Mouse (Mus musculus): Measurements from ENCODE around the gene Gipr.
"Not testable (repeated sequence)": the region's sequence is repeated elsewhere in the genome, so short reads cannot be mapped to it uniquely, and the experiment has no call there.

The Gipr gene

GRCm38 (mm10) chr7:19178443-19179092 lies 12.6 kb upstream of the Gipr start:
- in situ Hi-C loops (cut with MboI) = no loop called here

- in situ Hi-C loops (cut with MboI) = no loop called here
Measured at GRCm38 (mm10) chr7:19178035-19178434, 12.1 kb upstream of the Gipr start.

GRCm38 (mm10) chr7:19177216-19177615 lies 11.3 kb upstream of the Gipr start:
- in situ Hi-C loops (cut with MboI) = no loop called here

DNA sequence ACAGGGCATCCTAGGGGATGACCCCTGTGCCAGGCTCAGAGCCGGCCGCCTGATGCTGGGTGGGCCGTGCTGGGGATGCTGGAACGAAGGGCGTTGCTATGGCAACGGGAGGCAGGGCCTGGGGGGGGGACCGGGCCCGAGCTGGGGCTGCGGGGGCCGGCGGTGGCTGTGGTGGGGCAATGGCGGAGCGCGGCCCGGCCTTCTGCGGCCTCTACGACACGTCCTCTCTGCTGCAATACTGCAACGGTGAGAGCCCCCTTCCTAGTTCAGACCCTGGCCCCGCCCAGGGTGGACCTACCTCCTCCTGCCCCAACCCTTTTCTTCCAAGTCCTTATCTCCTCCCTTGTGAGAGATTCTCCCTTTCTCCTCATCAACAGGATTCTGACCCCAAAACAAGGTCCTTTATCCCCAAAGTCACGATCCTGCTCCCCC lies 10.6 kb upstream of the Gipr start:
- in situ Hi-C loops (cut with MboI) = no loop called here

GRCm38 (mm10) chr7:19175708-19176515 lies 10.0 kb upstream of the Gipr start, which contains the start of gene Eml2:
Eml2 (plus strand) TSS chr7:19176421.
- in situ Hi-C loops (cut with MboI) = no loop called here

- in situ Hi-C loops (cut with MboI) = no loop called here
Measured at GRCm38 (mm10) chr7:19172874-19173273, 6.9 kb upstream of the Gipr start.

GRCm38 (mm10) chr7:19171831-19172230 lies 5.9 kb upstream of the Gipr start:
- in situ Hi-C loops (cut with MboI) = no loop called here

GRCm38 (mm10) chr7:19170142-19170541 lies 4.2 kb upstream of the Gipr start:
- in situ Hi-C loops (cut with MboI) = no loop called here

DNA sequence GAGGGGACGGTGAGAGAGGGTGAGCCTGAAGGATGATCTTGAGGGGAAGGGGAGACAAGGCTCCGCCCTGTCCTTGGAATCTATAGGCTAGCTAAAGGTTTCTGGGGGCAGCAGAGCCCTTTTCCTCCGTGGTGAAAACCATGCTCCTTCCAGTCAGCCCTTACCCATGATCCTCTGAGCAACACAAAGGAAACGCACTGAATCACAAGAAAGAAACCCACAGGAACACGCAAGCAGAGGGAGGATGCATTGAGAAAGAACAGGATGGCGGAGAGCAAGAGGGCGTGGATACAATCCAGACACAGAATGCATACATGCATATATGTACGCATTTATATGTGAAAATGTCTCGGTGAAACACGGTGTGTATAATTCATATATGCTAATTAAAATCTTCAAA lies 3.6 kb upstream of the Gipr start:
- in situ Hi-C loops (cut with MboI) = loop anchor here (10.0 kb wide), 1 partner anchor 105 kb away; the partner anchor contains the start of gene Vasp

- in situ Hi-C loops (cut with MboI) = loop anchor here (10.0 kb wide), 1 partner anchor 108 kb away; the partner anchor contains the start of gene Vasp
Measured at GRCm38 (mm10) chr7:19166990-19167389, 1.1 kb upstream of the Gipr start.

- in situ Hi-C loops (cut with MboI) = loop anchor here (10.0 kb wide), 1 partner anchor 110 kb away; the partner anchor contains the start of gene Vasp
Measured at GRCm38 (mm10) chr7:19164978-19165377, 949 bp downstream of the Gipr start.

DNA sequence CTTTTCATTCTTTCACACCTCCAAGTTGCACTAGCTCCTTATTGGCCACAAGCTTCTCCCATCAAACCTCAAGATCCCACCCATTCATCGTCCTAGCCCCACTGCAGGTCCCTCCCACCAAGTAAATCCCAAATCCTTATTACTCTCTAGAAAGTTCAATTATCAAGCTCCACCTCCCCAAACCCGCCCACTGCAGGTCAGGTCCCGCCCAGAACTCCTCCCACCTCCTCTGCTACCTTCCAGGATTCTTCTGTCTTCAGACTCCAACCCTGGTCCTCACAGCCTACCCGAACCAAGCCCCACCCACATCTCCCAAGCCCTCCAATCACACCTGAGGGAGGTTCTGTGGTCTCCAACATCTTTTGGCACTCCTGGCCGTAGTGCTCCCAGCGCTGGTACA lies 1.7 kb downstream of the Gipr start:
- in situ Hi-C loops (cut with MboI) = loop anchor here (10.0 kb wide), 1 partner anchor 111 kb away; the partner anchor contains the start of gene Vasp

- in situ Hi-C loops (cut with MboI) = loop anchor here (10.0 kb wide), 1 partner anchor 111 kb away; the partner anchor contains the start of gene Vasp
Measured at GRCm38 (mm10) chr7:19163752-19164151, 2.2 kb downstream of the Gipr start.

DNA sequence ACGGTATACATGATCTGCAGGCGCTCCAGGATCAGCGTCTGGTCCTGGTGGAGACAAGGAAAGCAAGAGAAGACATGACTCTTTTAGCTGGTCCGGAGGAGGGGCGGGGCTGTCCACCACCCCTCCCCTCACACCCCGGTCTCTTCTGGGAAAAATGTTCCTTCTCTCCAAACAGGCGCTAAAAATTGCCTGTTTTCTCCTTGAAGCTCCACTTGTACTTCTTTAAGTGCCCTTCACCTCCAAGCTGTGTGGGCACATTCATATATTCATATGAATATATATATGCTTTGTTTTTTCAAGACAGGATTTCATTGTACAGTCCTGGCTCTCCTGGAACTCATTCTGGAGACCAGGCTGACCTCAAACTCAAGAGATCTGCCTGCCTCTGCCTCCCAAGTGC lies 3.0 kb downstream of the Gipr start:
- in situ Hi-C loops (cut with MboI) = loop anchor here (10.0 kb wide), 1 partner anchor 112 kb away; the partner anchor contains the start of gene Vasp

DNA sequence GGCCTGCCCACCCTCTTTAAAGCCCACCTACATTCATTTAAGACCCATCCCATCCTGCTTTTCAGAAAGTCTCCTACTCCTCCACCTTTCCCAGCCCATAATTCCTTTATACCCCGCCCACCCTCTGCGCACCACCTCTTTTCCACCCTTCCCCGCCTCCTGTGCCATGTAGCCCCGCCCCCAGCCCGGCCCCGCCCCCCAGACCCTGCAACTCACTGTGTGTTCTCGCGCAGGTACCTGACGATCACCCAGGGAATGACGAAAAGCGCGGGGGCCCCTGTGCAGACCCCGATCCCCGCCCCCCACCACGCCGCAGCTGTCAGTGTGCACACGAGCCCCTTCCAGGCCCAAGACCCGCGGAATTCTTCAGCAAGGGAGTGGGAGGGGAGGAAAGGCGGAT lies 5.8 kb downstream of the Gipr start:
- in situ Hi-C loops (cut with MboI) = loop anchor here (10.0 kb wide), 1 partner anchor 115 kb away; the partner anchor contains the start of gene Vasp

- in situ Hi-C loops (cut with MboI) = no loop called here
Measured at GRCm38 (mm10) chr7:19159411-19159810, 6.5 kb downstream of the Gipr start.

DNA sequence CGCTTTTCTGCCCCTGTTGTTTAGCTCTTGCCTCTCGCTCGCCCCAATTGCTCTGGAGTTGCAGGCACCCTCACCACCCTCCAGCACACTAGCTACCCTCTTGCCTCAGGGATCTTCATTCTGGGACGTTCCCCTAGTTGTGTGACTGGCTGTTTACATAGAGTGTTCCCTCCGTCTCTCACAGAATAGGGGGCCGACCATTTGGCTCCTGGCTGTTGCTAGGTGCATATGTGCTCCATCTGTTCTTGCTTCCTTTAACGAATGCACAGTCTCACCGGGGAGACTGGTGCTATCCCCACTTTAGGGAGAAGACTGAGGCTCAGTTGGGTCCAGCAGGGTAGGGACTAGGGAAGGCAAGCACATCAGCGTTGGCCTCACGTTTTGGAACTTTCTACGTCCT lies 7.3 kb downstream of the Gipr start:
- in situ Hi-C loops (cut with MboI) = no loop called here

DNA sequence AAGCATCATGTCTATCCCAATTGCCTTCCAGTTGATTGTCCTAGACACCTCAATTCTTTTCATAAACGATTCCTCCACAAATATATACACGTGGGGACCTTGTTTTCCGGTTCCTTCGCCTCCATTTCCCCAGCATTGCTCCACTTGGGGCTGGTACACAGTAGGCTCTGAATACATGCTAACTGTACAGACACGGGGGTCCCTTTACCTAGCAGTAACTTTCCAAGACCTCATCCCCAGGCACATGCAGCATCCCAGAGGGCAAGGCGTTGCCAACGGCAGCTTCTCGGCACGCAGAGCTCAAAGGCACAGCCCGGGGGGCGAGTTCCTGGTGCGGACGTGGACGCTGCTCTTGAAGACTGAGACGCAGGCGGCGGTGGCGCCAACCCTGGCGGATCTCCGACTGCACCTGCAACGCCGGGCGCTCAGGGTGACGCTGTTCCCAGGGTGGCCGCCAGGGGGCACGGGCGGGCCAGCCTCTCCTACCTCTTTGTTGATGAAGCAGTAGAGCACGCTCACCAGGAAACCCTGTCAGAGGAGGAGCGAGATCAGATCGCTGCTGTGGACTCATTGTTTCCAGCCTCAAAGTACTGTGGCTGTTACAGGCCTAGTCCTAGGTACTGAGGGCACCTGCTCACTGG lies 8.6 kb downstream of the Gipr start:
- in situ Hi-C loops (cut with MboI) = no loop called here

GRCm38 (mm10) chr7:19155825-19156475 lies 10.0 kb downstream of the Gipr start:
- in situ Hi-C loops (cut with MboI) = no loop called here

DNA sequence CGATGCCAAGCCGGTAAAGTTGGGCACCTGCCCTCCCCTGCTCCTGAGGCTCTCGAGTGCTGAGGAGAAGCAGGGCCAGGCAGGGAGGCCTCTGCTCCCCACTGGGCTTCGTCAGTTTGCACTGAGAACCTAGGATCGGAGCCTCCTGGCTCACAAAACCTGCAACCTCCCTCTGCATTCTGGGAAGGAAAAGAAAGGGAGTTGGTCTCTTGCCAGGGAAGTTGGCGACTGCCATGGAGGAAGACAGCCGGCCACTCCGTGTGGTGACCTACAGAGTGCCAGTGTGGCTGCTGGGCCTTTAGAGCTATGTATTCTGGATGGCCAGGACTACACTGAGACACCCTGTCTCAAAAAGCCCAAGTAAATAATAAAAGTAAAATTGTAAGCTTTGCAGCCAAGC lies 11.1 kb downstream of the Gipr start:
- in situ Hi-C loops (cut with MboI) = no loop called here

- in situ Hi-C loops (cut with MboI) = not testable (repeated sequence)
Measured at GRCm38 (mm10) chr7:19151121-19151520, 14.8 kb downstream of the Gipr start.

GRCm38 (mm10) chr7:19149626-19150025 lies 16.3 kb downstream of the Gipr start, which contains the start of gene Snrpd2:
Snrpd2 (plus strand) TSS chr7:19149722.
- in situ Hi-C loops (cut with MboI) = no loop called here

All from mature B cell (primary cell).